Mouse (Mus musculus) kidney, adult 18-20 months (tissue): Measurements from ENCODE around the gene Gpank1.

ENCODE experiments used
- DNase-seq: peaks from one replicate; pipeline ENCODE4 v3.0.0; 2021

Gpank1 gene

DNA sequence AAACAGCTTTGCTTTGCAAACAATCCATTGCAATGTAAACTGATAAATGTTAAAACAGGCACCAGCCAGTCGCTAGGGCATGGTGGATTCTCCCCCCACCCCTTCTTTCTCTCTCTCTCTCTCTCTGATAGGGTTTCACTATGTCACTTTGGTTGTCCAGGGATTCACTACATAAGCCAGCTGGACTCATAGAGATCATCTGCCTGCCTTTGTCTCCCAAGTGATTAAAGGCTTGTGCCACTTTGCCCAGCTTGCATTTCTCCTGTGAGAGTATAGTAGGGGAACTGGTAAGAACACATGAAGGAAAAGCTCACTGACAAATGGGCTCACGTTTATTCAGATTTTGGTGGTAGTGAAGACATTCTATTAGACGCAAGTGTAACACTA is 10.9 kb downstream of the Gpank1 start:
- DNase-seq, result no peak

GRCm38 (mm10) chr17:35133517-35133916 is 12.3 kb downstream of the Gpank1 start:
- no peak for DNase-seq

DNA sequence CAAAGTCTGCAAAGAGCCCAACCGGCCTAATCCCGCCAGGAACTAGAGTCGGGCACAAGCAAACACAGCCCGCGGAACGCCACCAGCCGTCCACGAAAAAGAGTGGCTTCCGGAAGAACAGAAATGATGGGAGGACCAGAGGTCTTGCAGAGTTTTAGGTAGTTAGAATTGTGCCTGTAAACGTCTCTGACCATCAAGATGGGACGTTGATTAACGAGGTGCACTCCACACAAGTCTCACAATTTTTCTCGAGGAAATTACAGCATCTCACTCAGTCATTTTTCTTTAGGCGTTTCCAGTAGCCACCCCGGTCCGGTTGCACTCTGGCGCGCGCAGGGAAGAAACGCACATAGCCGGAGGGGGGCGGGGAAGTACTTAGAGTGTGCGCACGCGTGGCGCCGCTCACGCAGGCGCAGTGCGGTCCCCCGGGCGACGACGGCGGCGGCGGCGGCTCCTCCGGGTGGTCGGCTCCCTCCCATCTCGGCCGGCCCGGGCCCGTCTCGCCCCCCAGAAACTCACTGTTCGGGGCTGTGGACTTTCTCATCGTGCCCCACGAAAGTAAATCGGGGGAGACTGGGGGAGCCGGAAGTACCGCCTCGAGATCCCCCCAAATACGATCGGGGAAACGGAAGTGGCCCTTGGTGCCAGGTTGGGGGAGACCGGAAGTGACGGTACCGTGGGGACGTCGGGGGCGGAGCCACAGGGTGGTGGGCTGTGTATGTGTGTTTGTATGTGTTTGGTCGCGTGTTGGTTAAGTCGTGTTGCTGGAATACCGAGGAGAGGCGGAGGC is 13.7 kb downstream of the Gpank1 start, which contains the start of gene Bag6:
Gene Bag6, plus strand, starts transcription at position 378 of the 790 bp plus-strand sequence.
- DNase-seq, result peak; percentile 97

DNA sequence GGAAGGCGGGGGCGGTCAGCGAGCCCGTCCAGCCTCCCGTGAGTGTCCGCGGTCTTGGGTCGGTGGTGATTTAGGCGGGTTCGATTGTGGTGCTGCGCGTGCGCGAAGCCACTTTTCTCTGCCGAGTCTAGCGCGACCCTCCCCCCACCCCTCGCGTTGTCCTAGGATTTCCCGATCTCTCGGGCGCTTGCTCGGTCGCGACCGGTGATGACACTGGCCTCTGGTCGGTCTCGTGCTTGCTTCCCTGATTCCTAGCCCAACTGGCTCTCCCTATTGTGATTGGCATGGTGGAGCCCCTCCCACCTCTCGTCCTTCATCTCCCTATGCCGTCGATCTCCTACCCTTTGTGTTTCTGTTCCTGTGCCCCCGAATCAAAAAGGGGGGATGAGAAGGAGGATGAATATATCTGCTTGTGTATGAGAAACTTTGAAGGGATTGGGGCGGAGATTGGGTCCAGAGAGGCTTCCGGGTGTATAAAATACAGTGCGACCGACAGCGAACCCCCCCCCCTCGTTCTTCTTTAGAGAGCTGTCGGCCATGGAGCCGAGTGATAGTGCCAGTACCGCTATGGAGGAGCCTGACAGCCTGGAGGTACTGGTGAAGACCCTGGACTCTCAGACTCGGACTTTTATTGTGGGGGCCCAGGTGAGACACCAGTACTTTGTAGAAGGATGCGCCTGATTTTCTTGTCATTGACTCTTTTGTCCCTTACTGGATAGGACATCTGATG is 14.5 kb downstream of the Gpank1 start:
- no peak for DNase-seq

GRCm38 (mm10) chr17:35139269-35139668 is 18.0 kb downstream of the Gpank1 start:
- no peak for DNase-seq

DNA sequence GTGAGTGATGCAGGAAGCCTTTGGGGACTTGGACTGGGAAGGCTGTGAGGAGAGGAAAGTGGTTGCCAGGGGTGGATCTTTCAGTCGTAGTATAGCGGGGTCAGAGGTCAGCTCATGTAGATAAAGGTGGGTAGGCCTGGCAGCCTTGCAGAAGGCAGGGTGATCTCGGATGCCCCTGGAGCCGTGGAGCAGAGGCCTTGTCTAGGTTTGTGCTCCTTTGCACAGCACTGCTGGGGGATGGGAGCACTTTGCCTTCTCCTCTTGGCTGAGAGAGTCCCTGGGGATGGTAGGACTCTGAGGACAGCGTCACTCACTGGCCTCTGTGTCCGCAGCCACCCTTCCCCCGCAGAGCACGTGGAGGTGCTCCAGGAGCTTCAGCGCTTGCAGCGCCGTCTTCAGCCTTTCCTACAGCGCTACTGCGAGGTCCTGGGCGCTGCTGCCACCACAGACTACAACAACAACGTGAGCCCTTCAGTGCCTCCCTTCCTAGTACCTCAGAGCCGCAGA is 19.3 kb downstream of the Gpank1 start:
- DNase-seq, result no peak

DNA sequence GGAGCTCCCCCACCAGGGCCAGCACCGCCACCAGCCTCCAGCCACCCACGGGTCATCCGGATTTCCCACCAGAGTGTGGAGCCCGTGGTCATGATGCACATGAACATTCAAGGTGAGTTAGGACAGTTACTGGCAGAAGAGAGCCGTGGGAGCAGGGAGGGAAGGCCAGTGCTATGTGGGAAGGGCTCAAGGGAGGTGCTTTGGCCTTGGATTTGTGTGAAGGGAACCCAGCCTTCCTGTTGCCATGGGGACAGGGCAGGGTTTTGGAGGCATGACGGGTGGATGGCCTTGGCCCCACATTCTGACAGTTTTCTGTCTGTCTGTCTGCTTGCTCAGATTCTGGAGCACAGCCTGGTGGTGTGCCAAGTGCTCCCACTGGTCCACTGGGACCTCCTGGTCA is 20.7 kb downstream of the Gpank1 start:
- DNase-seq, result no peak

DNA sequence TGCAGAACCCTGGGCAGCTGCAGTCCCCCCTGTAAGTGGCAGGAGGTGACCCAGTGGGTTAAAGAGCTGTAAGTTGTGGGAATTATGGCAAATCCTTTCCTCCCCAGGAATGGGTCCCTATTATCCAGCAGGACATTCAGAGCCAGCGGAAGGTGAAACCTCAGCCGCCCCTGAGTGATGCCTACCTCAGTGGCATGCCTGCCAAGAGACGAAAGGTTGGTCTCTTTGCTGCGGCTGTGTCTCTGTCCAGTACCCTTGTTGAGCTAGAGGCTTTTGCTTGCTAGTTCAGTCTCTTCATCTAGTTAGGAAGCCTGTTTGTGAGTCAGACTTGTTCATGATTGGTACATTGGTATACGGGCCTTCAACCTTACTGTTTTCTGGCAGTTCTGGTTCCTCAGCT is 24.9 kb downstream of the Gpank1 start:
- DNase-seq, result no peak

DNA sequence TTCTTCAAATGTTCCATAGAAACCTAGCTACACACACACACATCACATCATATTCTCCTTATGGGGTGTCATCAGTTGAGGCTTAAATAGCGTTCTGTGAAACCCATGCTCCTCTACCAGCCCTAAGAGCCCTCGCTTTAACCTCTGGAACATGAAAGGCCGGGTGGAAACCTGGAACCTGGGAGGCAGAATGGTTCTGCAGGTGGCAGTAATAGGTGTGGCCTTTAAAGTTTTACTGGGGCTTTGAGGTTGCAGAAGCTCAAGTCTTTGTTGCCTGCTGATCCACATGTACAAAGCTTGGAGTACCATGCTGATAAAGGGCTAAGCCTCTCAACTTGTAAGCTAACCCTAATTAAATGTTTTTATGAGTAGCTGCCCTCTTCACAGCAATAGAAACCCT is 26.1 kb downstream of the Gpank1 start:
- no peak for DNase-seq

DNA sequence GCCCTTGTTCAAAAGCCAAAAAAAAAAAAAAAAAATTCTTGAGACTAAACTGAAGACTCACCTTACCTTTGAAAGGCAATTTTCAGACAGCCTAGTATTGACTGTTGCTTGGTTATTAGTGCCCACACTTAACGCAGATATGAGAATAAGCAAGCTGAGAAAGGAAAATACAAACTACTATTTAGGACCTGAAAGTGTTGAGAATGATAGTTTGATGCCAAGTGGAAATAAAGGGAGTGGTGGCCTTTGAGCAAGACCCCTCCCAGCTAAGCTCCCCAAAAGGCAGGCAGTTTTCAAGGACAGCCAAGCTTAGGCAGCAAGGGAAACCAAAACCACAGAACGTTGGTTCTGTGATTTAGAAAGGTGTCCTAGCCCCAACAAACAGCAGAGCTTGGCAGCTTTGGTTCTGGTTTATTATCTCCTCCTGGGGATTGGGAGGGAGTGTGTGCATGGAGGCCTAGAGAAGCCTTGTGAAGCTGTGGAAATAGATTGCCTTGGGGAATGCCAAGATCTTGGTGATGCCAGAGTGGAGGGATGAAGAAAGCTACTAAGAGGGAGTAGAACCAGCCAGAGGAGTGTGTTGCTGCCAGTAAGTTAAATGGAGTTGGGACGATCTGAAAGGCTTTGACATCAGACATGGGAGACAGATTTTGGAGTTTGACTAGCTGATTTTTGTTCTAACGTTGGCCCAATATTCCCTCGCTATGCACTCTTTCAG is 26.8 kb downstream of the Gpank1 start:
- DNase-seq, result no peak

GRCm38 (mm10) chr17:35152121-35152520 is 30.9 kb downstream of the Gpank1 start:
- no peak for DNase-seq

DNA sequence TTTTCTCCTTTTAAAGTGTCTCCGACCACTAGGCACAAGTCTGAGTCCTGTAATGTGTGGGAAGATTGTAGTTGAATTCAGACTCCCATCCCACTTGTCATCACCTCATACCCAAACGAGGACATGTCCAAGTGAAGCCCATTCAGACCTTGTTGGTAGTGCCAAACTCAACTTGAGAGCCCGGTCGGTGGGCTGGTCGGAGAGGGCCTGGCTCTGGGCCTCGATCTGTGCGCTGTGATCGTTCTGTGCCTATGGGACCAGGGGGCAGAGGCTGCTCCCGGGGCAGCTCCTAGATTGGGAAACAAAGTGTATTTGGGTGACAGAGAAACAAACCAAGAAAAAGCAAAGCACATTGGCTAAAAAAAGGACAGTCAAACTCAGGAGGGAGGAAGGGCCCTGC is 31.8 kb downstream of the Gpank1 start:
- DNase-seq, result no peak

DNA sequence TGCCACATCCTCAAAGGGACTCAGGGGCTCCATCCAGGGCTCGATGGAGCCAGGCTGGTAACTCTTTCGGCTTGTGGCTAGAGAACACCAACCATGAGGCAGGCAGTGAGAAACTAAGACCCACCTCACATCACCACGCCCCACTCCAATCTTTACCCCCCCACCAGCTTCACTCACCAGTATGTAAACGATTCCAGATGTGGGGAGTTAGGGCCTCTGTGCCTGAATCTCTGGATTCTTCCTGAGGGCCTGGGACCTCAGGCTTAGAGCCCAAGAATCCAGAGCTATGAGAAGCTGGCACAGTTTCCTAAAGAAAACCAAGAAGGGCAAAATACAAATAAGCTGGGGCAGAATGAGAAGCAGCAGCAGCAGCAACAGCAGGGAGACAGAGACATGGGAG is 32.7 kb downstream of the Gpank1 start:
- DNase-seq, result no peak

DNA sequence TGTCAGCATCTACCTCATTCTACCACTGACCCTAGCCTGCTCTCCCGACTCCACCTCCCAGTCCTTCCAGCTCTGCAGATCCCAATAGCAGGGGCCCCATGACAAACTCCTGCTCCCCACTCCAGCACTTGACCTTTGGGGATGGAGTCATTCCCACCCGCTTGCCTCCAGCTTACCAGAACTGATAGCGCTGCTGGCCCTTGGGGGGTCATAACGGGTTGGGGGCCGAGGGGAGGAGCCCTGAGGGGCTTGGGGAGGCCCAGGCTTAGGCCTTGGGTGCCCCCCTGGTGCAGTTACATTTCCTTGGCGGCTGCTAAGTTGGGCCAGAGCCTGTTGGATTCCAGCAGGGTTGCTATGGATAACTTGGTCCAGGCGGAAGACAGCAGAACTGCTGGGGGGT is 33.4 kb downstream of the Gpank1 start:
- DNase-seq, result no peak

- DNase-seq, result no peak
These were observed 34.2 kb downstream of the Gpank1 start for GRCm38 (mm10) chr17:35155451-35155850.

- DNase-seq, result no peak
These were observed 35.4 kb downstream of the Gpank1 start for GRCm38 (mm10) chr17:35156461-35157200.

GRCm38 (mm10) chr17:35157254-35157653 is 36.0 kb downstream of the Gpank1 start:
- no peak for DNase-seq

DNA sequence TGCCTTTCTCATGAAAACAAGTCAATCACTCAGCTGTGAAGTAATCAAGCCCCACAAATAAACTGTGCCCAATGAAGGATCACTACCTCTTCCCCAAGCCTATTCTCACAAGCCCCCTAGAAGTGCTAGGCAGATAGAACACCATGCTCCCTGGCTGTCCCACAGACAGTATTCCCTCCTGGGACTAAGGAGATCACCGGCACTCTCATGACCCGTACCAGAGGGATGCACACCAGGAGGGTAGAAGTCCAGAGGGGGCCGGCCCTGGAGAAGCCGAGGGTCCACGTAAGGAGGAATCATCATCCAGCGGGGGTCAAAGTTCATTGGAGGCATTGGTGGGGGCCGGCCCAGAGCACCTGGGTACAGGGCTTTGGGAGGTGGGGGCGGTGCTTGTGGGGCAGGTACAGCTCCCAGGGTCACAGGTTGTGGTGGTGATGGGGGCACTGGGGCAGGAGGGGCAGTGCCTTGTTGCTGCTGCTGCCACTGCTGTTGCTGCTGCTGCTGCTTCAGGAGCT is 36.5 kb downstream of the Gpank1 start:
- DNase-seq, result no peak

DNA sequence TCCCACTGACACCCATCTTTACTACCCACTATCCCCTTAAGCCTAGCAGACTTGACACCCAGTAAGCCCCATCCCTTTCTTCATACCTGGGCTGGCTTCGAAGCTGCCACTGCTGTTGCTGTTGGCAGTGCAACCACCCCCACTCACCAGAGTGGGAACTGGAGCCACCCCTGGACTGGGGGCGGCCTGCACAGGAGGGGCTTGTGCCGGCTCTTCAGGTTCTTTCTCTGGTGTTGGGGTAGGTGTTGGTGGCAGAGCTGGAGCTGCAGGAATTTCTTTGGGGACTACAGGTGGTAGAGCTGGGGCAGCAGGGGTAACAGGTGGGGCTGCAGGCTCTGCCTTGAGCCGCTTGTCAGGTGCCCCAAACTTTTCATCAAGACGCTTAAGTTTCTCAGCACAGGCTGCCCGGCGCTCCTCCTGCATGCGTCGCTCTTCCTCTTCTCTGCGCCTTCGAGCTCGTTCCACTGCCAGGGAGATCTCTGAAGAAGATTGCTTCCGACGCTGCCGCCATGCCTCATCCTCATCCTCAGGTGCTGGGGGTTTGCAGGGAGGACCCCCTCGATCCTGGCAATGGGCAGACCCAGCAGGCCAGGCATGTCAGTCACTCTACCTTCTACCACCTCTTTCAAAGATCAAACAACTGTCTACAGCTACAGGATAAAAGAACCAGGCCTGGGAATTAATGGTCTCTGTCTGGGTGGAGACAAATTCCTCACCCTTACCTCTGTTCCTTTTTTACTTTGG is 37.8 kb downstream of the Gpank1 start:
- no peak for DNase-seq

DNA sequence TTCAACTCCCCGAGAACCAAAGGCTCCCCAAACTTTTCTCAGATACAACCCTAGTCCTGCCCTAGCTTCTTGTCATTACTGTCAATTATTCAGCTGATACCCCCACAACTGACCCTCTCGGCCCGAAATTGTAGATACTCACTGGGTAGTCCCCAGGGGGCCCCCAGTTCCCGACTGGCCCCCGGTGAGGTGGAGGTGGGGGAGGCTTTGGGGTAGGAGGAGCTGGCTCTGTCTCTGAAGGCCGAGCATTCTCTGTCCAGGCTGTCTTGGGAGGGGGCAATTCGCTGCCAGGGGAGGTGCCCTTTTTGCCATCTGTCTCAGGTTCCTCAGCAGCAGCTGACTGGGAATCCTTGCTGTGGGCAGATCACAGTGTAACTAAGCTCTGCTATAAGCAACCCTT is 38.4 kb downstream of the Gpank1 start:
- DNase-seq, result no peak

DNA sequence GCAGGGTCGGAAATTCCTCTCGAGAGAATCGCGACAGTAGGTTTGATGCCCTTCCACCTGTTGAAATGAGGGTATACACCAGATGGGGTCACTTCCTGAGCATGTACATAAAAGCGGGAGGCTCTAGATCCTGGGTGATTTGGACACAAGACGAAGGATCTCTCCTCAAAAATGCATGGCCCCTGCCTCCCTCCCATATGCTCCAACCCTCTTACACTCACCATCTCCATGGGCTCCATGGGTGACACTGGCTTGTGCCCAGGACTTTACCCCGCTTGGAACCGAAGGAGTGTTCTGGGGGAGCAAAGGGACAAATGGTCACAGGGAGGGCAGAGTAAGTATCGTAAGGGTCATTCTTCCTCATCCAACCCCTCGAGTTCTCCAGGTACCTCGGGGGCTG is 40.2 kb downstream of the Gpank1 start:
- DNase-seq, result no peak

- no peak for DNase-seq
These were observed 40.9 kb downstream of the Gpank1 start for GRCm38 (mm10) chr17:35162121-35162520.
